Mouse (Mus musculus) hematopoietic stem cell, adult 5-6 weeks (primary cell): ENCODE data around the gene Rad9b. TPM values are rescaled to one million over a fixed set of nuclear protein-coding genes. Genes with fewer than 3 reads are reported as not detected.
"Not testable (repeated sequence)": the region's sequence is repeated elsewhere in the genome, so short reads cannot be mapped to it uniquely, and the experiment has no call there.

ENCODE experiments used
- ATAC-seq, 2 experiments: fragments of 125-278 bp in 1 of 2; replicated peaks in 1 of 2; 2 replicates each; pipeline ENCODE4 v1.8.0; 2016 to 2017; ENCODE audit warnings: inconsistent platforms in 2 of 2, mild to moderate bottlenecking in 2 of 2, moderate number of reproducible peaks in 2 of 2, low read depth in 1 of 2, moderate TSS enrichment in 1 of 2; ENCODE audit not compliant: low FRiP score in 2 of 2, poor library complexity in 2 of 2, severe bottlenecking in 2 of 2, insufficient read depth in 1 of 2, low TSS enrichment in 1 of 2
- total RNA-seq: library from RNA; stranded (forward); fragments of 172-1452, 232-1000 nt; gene quantifications from 2 replicates; pipeline ENCODE4 v1.2.3, GENCODE M21; 2017

The Rad9b gene
- total RNA-seq, 1 experiment from 2014 or later: 14.4 TPM

DNA sequence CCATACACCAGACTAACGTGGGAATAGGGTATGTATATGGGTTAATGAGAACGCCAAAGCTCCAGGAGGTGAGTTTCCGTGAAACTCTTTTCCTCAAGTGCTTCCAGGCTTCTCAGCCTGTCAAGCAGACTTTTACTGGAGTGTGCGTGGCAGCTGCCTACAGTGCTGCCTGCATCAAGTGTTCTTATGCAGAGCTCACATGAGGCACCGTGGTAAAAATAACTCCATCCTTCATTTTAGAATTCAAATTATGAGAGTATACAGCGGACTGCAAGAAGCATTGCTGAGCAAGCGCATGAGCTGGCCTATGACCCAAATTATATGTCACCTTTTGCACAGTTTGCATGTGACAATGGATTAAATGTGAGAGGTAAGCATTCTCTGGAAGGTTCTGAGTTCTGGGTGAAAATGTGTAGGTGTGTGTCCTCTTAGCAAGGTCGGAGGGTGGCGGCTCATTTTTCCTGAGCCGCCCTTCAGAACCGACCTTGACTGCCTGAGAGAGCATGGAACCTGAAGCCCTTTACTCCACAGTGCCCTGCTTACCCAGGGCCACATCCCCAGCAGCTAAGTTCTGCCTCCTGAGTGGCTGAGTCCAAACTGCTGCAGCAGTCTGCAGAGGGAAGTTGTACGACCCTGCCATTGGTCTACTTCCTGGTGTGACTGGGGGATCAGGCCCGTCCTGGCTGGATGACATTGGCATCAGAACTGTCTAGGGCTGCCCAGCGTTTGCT, 34.4 kb downstream of the Rad9b start:
- ATAC-seq: no peak

DNA sequence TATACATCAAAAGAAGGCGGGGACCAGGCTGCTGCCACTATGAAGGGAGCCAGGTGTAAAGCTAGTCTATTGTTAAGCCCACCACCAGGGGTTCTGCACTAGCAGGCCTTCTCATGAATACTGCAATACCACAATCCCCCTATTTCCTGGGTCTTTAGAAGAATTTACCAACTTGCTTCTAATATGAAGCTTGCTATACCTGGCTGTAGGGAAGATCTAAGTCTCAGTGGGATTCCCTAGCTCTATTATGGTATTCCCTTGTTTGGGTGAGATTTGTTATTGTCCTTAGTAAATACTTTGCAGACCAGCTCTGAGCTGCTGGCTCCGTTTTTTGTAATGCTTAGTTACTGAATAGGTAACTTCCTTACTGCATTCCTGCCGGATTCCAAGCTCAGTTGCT, 35.1 kb downstream of the Rad9b start:
- not testable (repeated sequence) for ATAC-seq

DNA sequence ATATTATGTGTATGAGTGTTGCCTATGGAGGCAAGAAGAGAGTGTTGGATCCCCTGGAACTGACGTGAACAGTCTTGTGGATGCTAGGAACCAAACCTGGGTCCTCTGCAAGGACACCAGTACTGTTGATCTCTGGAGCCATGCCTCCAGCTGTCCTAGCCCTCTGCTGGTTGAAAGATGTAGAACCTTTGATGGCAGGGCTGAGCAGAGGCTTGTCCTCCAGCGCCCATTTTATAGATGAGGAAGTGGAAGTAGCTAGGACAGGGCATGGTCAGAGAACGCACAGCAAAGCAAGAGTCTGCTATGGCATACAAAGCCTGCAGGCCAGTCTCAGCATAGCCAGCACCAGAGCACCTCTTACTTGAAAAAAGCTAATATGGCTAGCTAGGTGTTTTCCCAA, 35.9 kb downstream of the Rad9b start:
- ATAC-seq: peak; percentile 35 to 57; a peak in 3 of 4 replicates

DNA sequence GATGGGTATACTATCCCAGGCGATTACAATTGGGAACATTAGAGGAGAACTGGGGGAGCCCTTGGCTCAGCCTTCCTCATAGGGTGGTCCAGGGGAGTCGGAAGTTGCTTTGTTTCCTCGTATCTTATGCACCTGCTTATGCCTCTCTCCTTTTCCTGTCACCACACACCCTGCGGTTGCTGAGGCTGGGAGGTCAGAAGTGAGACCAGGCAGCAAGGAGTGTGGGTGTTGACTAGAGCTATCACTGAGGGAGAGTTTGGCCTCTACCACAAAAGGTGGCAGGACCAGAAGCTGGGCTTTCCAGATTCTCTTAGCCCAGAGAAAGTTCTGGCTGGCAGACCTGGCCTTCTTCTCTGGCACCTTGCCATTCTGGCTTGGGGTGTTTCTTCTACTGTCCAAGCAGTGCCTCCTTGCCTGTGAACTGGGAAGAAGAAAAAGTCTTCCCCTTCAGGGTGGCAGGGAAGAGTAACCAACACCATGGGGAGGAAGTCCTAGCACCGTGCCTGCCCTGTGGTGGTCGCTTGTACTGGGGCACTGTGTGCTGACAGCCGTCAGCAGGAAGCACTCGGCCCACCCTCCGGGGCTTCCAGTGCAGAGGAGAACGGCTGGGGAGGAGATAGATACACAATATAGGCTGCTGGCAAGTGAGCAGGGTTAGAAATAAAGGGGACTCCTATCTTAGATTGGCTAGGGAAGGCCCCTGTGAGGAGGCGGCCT, 36.5 kb downstream of the Rad9b start:
- ATAC-seq: no peak

DNA sequence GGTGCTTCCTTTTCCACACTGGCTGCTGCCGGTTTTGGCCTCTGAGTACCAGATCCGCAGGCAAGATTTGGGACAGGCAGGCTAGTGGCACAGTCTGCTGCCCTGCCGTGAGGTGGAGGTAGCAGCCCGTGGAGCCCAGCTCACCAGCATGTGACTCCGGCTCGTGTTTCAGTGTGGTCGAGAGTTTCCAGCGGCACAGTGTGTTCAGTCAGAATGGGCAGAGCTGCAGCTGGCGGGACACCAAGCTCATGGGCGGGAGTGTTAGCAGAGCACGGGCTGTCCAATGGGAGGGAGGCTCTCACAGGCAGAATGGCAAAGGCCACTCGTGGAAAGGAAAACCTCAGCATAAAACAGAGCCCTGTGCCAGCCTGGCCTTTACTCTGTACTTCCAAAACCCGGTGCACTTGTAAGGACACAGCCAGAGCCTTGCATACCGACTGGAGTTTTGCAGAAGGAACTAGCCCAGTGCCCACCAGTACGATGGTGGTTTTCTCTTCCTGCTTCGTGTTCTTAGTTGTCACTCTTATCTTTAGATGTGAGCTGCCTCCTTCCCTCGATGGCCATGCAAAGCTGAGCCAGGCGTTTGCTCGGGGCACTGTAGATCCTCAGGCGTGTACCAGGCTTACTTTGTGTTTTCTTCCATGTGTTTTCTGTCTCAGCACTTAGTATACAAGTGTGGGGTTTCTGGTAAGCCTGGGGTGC, 38.9 kb downstream of the Rad9b start:
- ATAC-seq: peak; percentile 72 to 79

DNA sequence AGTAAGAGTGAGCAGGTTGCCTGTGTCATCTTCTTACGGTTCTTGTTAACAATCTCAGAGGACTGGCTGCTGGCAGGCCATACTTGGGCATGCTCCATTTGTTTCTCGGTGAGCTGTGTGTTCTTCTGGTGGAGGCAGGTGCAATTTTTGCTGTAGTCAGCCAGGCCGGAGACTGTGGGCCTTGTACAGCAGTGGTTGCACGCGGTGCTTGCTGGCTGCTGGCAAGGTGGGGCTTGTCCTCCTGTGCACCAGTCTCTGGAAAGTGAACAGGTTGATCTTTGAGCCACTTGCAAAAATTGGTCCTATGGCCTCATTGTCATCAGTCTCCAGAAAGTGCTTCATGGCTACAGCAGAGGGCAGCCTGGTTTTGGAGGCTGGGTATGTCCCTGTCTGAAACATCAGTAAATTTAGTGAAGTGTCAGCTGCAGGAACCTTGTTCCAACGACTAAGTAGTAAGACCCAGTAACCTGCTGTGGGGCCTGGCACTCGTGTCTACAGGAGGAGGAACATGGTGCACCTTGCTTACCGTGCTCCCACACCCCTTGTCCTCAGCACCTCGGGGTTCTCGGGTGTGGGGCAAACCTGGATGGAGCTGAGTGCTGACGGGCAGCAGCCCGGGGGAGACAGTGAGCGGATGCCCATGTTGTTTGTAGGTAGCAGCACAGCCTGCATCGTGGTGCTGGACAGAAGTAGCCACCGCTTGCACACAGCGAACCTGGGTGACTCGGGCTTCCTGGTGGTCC, 40.9 kb downstream of the Rad9b start:
- ATAC-seq: no peak

DNA sequence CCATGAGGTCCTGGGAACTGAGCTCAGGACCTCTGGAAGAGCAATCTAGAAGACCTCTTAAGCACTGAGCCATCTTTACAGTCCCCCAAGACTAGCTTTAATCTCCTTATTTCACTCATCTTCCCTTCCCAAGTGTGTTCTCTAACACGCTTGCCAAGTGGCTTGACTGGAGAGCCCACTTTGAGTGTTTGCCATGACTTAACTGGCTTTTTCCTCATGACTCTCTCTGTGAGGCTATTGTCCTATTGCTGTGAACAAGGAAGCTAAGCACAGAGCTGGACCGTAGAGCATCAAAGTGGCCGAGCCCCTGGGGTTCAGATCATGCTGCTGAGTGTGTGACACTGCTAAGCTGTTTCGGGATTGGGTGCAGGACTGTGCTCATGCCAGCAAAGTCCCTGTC, 41.7 kb downstream of the Rad9b start:
- no peak for ATAC-seq

DNA sequence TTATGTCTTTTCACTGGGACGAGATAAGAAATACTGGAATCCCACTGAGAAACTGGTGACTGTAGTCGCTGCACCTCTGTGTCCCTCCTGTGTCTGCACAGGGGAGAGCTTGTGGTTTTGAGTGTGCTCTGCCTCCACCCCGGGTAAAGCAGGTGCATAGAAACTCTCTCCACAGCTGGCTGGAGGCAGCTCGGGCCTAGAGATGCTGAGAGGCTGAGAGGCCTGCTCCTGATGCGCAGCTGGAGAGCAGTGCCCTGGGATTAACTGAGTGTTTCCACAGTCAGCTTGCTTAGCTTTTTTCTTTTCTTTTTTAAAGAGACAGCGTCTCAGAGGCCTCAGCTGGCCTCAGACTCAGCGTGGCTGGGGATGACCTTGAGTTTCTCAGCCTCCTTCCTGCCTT, 42.3 kb downstream of the Rad9b start:
- ATAC-seq: no peak

DNA sequence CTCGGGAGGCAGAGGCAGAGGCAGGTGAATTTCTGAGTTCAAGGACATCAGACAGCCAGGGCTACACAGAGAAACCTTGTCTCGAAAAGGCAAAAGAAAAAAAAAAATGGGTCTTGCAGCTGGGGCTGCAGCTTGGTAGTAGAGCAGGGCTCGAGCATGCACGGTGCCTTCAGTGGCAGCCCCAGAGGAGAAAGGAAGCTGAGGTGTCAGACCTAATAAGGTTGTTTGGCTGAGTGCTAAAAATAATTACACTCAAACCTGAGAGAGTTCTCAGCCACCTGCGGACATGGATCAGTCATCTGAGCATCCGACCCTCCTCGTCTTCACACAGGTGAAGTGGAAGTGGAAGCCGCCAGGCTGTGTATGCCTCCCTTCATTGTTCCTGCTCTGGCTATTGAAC, 43.3 kb downstream of the Rad9b start:
- no peak for ATAC-seq

DNA sequence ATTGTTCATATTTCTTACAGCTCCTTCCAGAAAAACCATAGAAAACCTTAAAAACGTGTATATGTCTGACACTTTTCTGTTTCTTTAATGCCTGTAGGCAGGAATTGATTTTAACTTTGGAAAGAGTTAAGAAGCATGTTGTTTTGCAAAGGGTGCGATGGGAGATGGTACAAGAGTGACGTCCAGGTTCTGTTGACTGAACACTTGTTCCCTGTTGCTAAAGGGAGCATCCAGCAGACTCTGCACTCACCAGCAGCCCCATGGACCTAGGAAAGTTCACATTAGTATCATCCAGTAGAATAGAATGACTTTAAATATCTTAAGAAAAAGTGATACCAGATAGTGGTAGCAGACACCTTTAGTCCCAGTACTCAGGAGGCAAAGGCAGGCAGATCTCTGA, 47.5 kb downstream of the Rad9b start:
- no peak for ATAC-seq

DNA sequence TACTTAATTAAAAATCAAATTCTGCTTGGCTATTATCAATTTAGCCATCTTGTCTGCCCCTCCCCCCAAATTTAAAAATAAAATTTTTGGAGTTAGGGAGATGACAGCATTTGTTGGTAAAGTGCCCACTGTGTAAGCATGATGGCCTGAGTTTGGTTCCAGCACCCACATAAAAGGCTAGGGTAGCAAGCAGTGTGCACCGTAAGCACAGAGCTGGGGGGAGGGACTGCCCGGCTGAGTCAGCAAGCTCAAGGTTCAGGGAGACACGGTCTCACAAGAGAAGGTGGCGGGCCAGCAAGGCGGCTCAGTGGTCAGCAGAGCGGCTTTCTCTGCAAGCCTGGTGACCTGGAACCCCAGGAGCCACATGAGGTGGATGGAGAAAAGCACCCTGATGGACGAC, 48.6 kb downstream of the Rad9b start:
- ATAC-seq: no peak

DNA sequence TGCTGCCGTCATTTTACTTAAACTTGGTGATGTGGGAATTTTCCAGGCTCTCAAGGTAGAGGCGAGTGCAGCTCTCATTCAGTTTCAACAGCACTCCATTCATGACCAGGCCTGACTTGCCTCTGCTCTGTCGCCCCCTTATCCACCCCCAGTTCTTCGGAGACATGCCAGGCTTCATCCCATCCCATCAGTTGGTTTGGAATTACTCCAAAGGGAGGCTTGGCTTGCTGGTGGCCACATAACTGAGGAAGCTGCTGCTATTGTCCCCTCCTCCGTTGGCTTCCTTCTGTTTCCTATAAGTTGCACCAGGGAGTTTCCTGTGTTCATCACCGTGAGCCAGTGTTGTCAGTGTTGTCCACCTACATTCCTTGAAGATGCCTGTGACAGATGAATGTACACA, 49.5 kb downstream of the Rad9b start:
- ATAC-seq: no peak

DNA sequence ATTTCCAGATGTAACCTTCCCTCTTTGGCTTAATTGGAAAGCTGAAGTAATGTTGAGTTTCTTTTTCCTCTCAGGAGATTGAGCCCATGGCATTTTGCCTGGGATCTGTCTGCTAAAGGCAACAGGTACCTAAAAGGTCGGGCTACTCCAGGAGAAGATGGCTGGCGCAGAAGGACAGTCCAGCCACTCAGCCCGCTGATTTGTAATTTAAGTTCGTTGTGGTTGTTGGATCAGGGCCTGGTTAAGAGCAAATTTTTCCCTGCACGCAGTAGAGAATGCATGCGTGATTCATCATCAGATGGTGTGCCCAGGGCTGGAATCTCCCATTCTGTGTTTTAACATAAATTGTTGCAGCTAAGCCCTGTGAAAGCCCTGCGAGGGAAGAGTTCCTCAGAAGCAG, 50.1 kb downstream of the Rad9b start:
- ATAC-seq: no peak

DNA sequence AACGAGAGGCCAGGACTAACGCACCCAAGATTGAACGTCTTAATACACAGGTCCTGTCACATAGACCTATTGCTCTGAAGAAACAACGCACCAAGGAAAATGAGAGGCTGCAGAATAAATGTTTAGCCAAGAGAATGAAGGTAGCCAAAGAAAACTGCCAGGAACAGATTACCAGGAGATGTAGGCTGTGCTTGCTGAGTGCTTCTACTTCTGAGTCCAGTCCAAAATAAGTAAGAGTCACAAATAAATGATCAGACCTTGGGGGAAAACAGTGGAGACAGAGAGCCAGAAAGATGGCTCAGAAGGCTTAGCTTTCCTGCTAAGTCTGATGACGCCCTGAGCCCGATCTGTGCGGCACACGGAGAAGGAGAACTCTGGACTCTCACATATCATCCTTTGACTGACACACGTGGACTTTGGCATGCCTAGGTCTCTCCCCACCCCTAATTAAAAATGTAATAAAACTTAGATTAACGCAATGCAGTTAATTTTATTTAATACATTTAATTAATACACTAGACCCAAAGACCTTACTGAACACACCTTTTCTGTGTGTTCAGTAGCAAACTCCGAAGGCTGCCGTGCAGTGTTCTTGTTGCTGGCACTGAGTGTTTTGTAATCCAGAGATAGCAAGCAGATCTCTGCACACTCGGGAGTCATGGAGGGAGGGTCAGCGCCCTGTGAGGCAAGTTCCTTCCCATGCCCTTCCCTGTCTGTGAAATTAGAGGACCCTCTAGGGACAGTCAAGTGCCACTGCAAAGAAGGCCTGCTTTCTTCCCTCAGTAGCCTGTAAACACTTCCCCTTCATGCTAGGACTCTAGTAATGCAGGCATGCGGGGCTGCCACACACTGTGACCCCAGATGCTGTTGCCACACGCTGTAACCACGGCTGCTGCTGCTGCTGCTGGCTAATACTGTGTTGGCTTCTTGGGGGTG, 51.0 kb downstream of the Rad9b start:
- ATAC-seq: peak; percentile 80 to 84

DNA sequence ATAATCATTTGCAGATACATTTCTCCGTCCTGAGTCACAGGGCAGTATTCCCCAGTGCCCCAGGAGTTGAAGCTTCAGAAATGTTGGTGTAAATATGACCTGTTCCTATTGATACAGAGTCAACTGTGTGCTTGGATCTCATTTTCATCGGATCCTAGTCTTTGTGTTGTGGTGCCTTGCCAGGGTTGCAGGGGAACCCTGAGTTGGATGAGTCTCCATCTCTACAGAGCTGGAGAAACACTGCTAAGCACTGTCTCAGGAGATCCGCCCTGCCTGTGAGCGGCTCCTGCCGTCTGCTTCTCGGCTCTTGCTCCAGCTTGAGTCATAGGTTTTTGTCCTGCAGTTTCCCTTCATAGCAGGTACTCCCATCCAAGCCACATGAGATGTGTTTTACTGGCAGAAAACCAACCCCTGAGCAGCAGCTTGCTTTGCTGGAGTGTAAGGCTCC, 53.9 kb downstream of the Rad9b start:
- no peak for ATAC-seq

DNA sequence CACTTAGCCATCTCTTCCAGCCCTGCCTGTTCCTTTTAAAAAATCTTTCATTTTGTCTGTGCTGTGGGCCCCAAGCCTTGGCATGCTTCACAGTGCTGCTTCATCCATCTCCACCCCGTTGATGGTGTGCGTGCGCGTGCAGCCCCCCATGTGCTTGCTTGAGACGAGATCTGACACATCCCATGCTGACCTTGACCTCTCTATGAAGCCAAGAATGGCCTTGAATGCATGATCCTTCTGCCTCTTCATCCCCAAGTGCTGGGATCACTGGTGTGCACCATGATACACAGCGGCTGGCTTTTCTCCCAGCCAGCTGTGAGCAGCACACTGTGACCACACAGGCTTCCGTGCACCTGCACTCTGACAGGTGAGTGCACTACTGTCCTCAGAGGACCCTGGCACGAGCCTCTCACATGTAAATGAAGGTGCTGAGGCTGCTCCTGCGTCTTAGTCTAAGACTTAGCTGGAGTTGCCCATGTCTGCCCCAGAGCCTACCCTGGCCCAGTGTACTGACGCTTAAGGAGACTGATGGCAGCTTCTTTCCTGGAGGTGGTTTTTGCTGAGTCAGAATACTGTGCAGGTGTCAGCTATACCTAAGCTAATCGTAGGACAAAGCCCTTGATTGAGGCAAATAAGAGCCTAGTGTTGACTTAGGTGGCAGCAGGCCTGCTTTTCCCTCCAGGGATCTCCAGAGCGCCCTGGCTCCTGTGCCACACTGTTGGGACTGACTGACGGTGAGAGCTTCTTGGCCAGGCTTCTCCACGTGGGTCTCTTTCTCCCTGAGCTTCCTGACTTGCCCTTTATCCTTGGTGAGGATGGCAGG, 58.7 kb downstream of the Rad9b start:
- ATAC-seq: no peak
